Mouse (Mus musculus) stomach, embryonic 14.5 days (tissue): ENCODE results near the gene Efcab9. TPM values are rescaled to one million over a fixed set of nuclear protein-coding genes. Genes with fewer than 3 reads are reported as not detected.

Experiments
- ATAC-seq: fragments of 200-750 bp; cut with Nextera tagmentation; 2 replicates; pipeline ENCODE4 v1.8.0; 2017; ENCODE audit warnings: low read depth, moderate TSS enrichment; ENCODE audit not compliant: insufficient number of reproducible peaks, insufficient read depth, low FRiP score
- H3K27ac ChIP-seq: fragments of 300-500 bp; sonication (generic); 2 replicates; pipeline ENCODE4 v1.5.1; 2014; ENCODE audit warnings: mild to moderate bottlenecking, low read length, moderate library complexity, mixed read lengths
- H3K27me3 ChIP-seq: fragments of 300-500 bp; sonication (generic); 2 replicates; pipeline ENCODE4 v1.6.1; 2014; ENCODE audit warnings: low read length, control low read depth, mixed read lengths; ENCODE audit not compliant: control insufficient read depth, insufficient read depth
- H3K36me3 ChIP-seq: fragments of 300-500 bp; sonication (generic); 2 replicates; pipeline ENCODE4 v1.6.1; 2014; ENCODE audit warnings: mild to moderate bottlenecking, control low read depth, low read length, moderate library complexity, mixed read lengths; ENCODE audit not compliant: control insufficient read depth, insufficient read depth
- H3K4me1 ChIP-seq: fragments of 300-500 bp; sonication (generic); 2 replicates; pipeline ENCODE4 v1.6.1; 2014; ENCODE audit warnings: low read length, control low read depth, mixed read lengths; ENCODE audit not compliant: control insufficient read depth, insufficient read depth
- H3K4me2 ChIP-seq: fragments of 300-500 bp; sonication (generic); replicated peaks from 2 replicates; pipeline ENCODE4 v1.6.1; 2014; ENCODE audit warnings: low read depth, low read length, control low read depth
- H3K4me3 ChIP-seq: fragments of 300-500 bp; sonication (generic); 2 replicates; pipeline ENCODE4 v1.5.1; 2014; ENCODE audit warnings: low read depth, low read length, control low read depth
- H3K9ac ChIP-seq: fragments of 300-500 bp; sonication (generic); replicated peaks from 2 replicates; pipeline ENCODE4 v1.6.1; 2014; ENCODE audit warnings: low read depth, mild to moderate bottlenecking, control low read depth, low read length, moderate library complexity, mixed read lengths
- H3K9me3 ChIP-seq: fragments of 300-500 bp; sonication (generic); 2 replicates; pipeline ENCODE4 v1.6.1; 2016; ENCODE audit warnings: low read depth, low read length, control low read depth; ENCODE audit not compliant: control insufficient read depth
- WGBS: fragments of 180-500 bp; shearing (Covaris S2); extraction: QIAGEN DNeasy Blood & Tissue Kit; methylation state at CpG from one replicate; pipeline ENCODE4 v1.1.7; 2014; 5-methylcytosine and 5-hydroxymethylcytosine counted together
- polyA plus RNA-seq: library from polyadenylated mRNA; unstranded; fragments of >200 nt; fragmentation: Nextera tagmentation; extraction: Ambion mirVana; gene quantifications from 2 replicates; pipeline ENCODE4 v1.2.1, GENCODE M21; 2014

Gene Efcab9
- polyA plus RNA-seq, 1 experiment from 2014 or later = 0.58 TPM

- no peak for ATAC-seq
Measured at GRCm38 (mm10) chr11:32488344-32488743, 43.5 kb downstream of the Efcab9 start.

GRCm38 (mm10) chr11:32487501-32487900, 44.4 kb downstream of the Efcab9 start:
- Histone ChIP-seq H3K27me3 (no peaks in the 10 kb centered on the region), H3K9me3 (no peaks in the 10 kb centered on the region), H3K9ac (no peak overlapping the region), H3K4me2 (no peak overlapping the region), H3K4me1 (peaks cover 16% of the 10 kb centered on the region; the same call in 1 of the 2 replicates), H3K27ac (no peak overlapping the region), H3K36me3 (no peaks in the 10 kb centered on the region), H3K4me3 (no peak overlapping the region)
- ATAC-seq = no peak
- 84% methylated on average over 3 of the region's 3 CpGs for WGBS

More at GRCm38 (mm10) chr11:32488344-32488743, 43.5 kb downstream of the Efcab9 start:
- Histone ChIP-seq H3K27me3 (no peaks in the 10 kb centered on the region), H3K36me3 (no peaks in the 10 kb centered on the region), H3K4me2 (no peak overlapping the region), H3K27ac (peak overlapping the region; percentile 4; the same call in 1 of the 2 replicates), H3K4me1 (peaks cover 16% of the 10 kb centered on the region; the same call in 1 of the 2 replicates), H3K4me3 (no peak overlapping the region), H3K9ac (no peak overlapping the region), H3K9me3 (no peaks in the 10 kb centered on the region)

- no peak overlapping the region for H3K4me3 ChIP-seq
- ATAC-seq = no peak
- H3K36me3 ChIP-seq = no peaks in the 10 kb centered on the region
Measured at GRCm38 (mm10) chr11:32486621-32487020, 45.3 kb downstream of the Efcab9 start.

GRCm38 (mm10) chr11:32485290-32485689, 46.6 kb downstream of the Efcab9 start:
- H3K27ac ChIP-seq = no peak overlapping the region
- no peak for ATAC-seq

More at GRCm38 (mm10) chr11:32486621-32487020, 45.3 kb downstream of the Efcab9 start:
- 56% methylated on average over 3 of the region's 3 CpGs for WGBS
- peaks cover 16% of the 10 kb centered on the region; the same call in 1 of the 2 replicates for H3K4me1 ChIP-seq
- no peak overlapping the region for H3K27ac ChIP-seq
- no peaks in the 10 kb centered on the region for H3K27me3 ChIP-seq
- H3K4me2 ChIP-seq = no peak overlapping the region
- H3K9ac ChIP-seq = no peak overlapping the region
- H3K9me3 ChIP-seq = no peaks in the 10 kb centered on the region

GRCm38 (mm10) chr11:32481525-32481924, 50.4 kb downstream of the Efcab9 start:
- WGBS = 65% methylated on average over 2 of the region's 2 CpGs
- Histone ChIP-seq H3K4me1 (no peaks in the 10 kb centered on the region), H3K27me3 (no peaks in the 10 kb centered on the region), H3K4me2 (no peak overlapping the region), H3K9me3 (no peaks in the 10 kb centered on the region), H3K4me3 (no peak overlapping the region), H3K36me3 (no peaks in the 10 kb centered on the region), H3K27ac (no peak overlapping the region), H3K9ac (no peak overlapping the region)
- ATAC-seq = no peak

More at GRCm38 (mm10) chr11:32485290-32485689, 46.6 kb downstream of the Efcab9 start:
- WGBS = 74% methylated on average over 3 of the region's 3 CpGs
- Histone ChIP-seq H3K9me3 (no peaks in the 10 kb centered on the region), H3K4me2 (no peak overlapping the region), H3K4me3 (no peak overlapping the region), H3K36me3 (no peaks in the 10 kb centered on the region), H3K9ac (no peak overlapping the region), H3K27me3 (no peaks in the 10 kb centered on the region), H3K4me1 (peaks cover 13% of the 10 kb centered on the region; the same call in 1 of the 2 replicates)

GRCm38 (mm10) chr11:32475487-32476236, 56.2 kb downstream of the Efcab9 start:
- 77% methylated on average over 5 of the region's 5 CpGs for WGBS
- no peak overlapping the region for H3K4me2 ChIP-seq
- H3K9ac ChIP-seq = no peak overlapping the region
- no peaks in the 10 kb centered on the region for H3K27me3 ChIP-seq
- no peaks in the 10 kb centered on the region for H3K4me1 ChIP-seq
- no peak overlapping the region for H3K4me3 ChIP-seq
- H3K9me3 ChIP-seq = no peaks in the 10 kb centered on the region
- no peak overlapping the region for H3K27ac ChIP-seq
- no peak for ATAC-seq
- no peaks in the 10 kb centered on the region for H3K36me3 ChIP-seq

GRCm38 (mm10) chr11:32474725-32475124, 57.2 kb downstream of the Efcab9 start:
- no peaks in the 10 kb centered on the region for H3K9me3 ChIP-seq
- H3K9ac ChIP-seq = no peak overlapping the region
- 81% methylated on average over 3 of the region's 3 CpGs for WGBS
- no peak overlapping the region for H3K4me3 ChIP-seq
- no peak for ATAC-seq
- no peak overlapping the region for H3K4me2 ChIP-seq
- no peaks in the 10 kb centered on the region for H3K27me3 ChIP-seq
- no peak overlapping the region for H3K27ac ChIP-seq
- no peaks in the 10 kb centered on the region for H3K36me3 ChIP-seq
- no peaks in the 10 kb centered on the region for H3K4me1 ChIP-seq
